Comparison of ENCODE assay signal across 8 mouse cellular contexts in the genomic region with DNA sequence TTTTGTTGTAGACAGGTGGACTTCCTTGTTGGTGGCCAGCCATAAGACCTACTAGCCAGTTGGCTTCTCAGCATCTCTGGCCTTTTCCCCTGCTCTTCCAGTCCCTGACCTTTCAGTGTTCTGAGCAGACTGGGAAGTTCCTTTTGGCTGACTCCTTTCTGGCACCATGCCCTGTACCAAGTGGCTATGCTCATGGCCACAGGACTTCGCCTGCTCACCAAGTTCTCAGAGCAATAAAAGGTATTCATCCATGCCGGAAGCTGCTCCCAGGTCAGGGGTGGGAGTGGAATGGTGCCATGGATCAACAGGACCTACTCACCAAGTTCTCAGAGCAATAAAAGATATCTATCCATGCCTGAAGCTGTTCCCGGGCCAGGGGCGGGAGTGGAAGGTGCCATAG. TPM values are rescaled to one million over a fixed set of nuclear protein-coding genes. Genes with fewer than 3 reads are reported as not detected.
DNase-seq lines count a peak whose midpoint lies in the region; ATAC-seq lines count a peak whose summit lies in the region.

No protein-coding gene starts in this region.

- peak overlapping the region; percentile 91 for H3K4me3 ChIP-seq in embryonic facial prominence, embryonic 10.5 days
- H3K4me3 ChIP-seq in heart, embryonic 14.5 days (ENCODE audit: control insufficient read depth in 1 of 2, insufficient read depth in 1 of 2, low read depth in 1 of 2, low read length in 2 of 2) = peak overlapping the region in 1 of 2 experiments; percentile 93; a peak in 2 of 4 replicates
- no peak overlapping the region for H3K4me3 ChIP-seq in midbrain, embryonic 11.5 days (ENCODE audit: low read depth, low read length)

- H3K9ac ChIP-seq in heart, embryonic 14.5 days (ENCODE audit: low read length) = peak overlapping the region; percentile 95
- no peak overlapping the region for H3K9ac ChIP-seq in midbrain, embryonic 11.5 days (ENCODE audit: low read length)

- intact Hi-C loops in left cerebral cortex, postnatal 4 days (cut with DNase I) = no loop called here
- intact Hi-C loops in left cerebral cortex, postnatal 25 days (cut with DNase I) = no loop called here

- no peak overlapping the region for H3K27ac ChIP-seq in embryonic facial prominence, embryonic 10.5 days (replicated peaks)
- peak overlapping the region; percentile 8 to 37; a peak in 2 of 4 replicates for H3K27ac ChIP-seq in heart, embryonic 14.5 days (replicated peaks in 1 of 2; ENCODE audit: control insufficient read depth in 1 of 2, insufficient read depth in 1 of 2, low read depth in 2 of 2, low read length in 2 of 2)
- no peak overlapping the region for H3K27ac ChIP-seq in midbrain, embryonic 11.5 days (ENCODE audit: low read depth, low read length)

- H3K36me3 ChIP-seq in embryonic facial prominence, embryonic 10.5 days (replicated peaks) = peaks cover 57% of the 10 kb centered on the region
- H3K36me3 ChIP-seq in heart, embryonic 14.5 days (ENCODE audit: control insufficient read depth, insufficient read depth, low read length) = peaks cover 54% of the 10 kb centered on the region
- peaks cover 7% of the 10 kb centered on the region for H3K36me3 ChIP-seq in midbrain, embryonic 11.5 days (ENCODE audit: control insufficient read depth, insufficient read depth, low read length)

- peak overlapping the region; percentile 98 for H3K4me2 ChIP-seq in heart, embryonic 14.5 days (ENCODE audit: low read length)
- peak overlapping the region; percentile 99; the same call in 1 of the 2 replicates for H3K4me2 ChIP-seq in midbrain, embryonic 11.5 days

- no peaks in the 10 kb centered on the region for H3K9me3 ChIP-seq in embryonic facial prominence, embryonic 10.5 days
- H3K9me3 ChIP-seq in heart, embryonic 14.5 days (ENCODE audit: control insufficient read depth, low read length) = no peaks in the 10 kb centered on the region
- H3K9me3 ChIP-seq in midbrain, embryonic 11.5 days (ENCODE audit: control insufficient read depth, low read length) = no peaks in the 10 kb centered on the region

- peaks cover 47% of the 10 kb centered on the region for H3K4me1 ChIP-seq in embryonic facial prominence, embryonic 10.5 days
- H3K4me1 ChIP-seq in heart, embryonic 14.5 days (ENCODE audit: control insufficient read depth in 2 of 2, insufficient read depth in 2 of 2, low read length in 2 of 2) = peaks cover 16 to 23% of the 10 kb centered on the region in 2 experiments
- H3K4me1 ChIP-seq in midbrain, embryonic 11.5 days (ENCODE audit: control insufficient read depth, insufficient read depth, low read length) = peaks cover 20% of the 10 kb centered on the region

- 89% methylated on average over 4 of the region's 4 CpGs for WGBS in embryonic facial prominence, embryonic 10.5 days
- 61% methylated on average over 4 of the region's 4 CpGs for WGBS in heart, embryonic 14.5 days
- 88% methylated on average over 4 of the region's 4 CpGs for WGBS in midbrain, embryonic 11.5 days

- no peak for ATAC-seq in heart, embryonic 14.5 days (ENCODE audit: insufficient number of reproducible peaks, insufficient read depth, low FRiP score, low read depth)
- ATAC-seq in midbrain, embryonic 11.5 days (ENCODE audit: low FRiP score) = no peak

- DNase-seq in left cerebral cortex, postnatal 4 days = peak; percentile 58
- no peak for DNase-seq in left cerebral cortex, postnatal 25 days (ENCODE audit: low spot score in 2 of 2)
- DNase-seq in embryonic facial prominence, embryonic 10.5 days (ENCODE audit: low spot score) = no peak
- peak; percentile 86 for DNase-seq in kidney, postnatal 10 days
- no peak for DNase-seq in midbrain, embryonic 11.5 days (ENCODE audit: low spot score, missing footprints)
- no peak for DNase-seq in thymus, postnatal 14 days
- no peak for DNase-seq in spleen, postnatal 4 days (ENCODE audit: low spot score in 2 of 2)

- no peaks in the 10 kb centered on the region for H3K27me3 ChIP-seq in embryonic facial prominence, embryonic 10.5 days (replicated peaks; ENCODE audit: low read depth, poor library complexity, severe bottlenecking)
- H3K27me3 ChIP-seq in heart, embryonic 14.5 days (ENCODE audit: control insufficient read depth, insufficient read depth, low read length) = no peaks in the 10 kb centered on the region
- no peaks in the 10 kb centered on the region for H3K27me3 ChIP-seq in midbrain, embryonic 11.5 days (ENCODE audit: control insufficient read depth, insufficient read depth, low read length)

RNA-seq across cellular contexts. Expression of gene Bricd5, which starts 1.2 kb away (rescaled TPM):
- total RNA-seq in left cerebral cortex, postnatal 4 days (2021) = under 1 TPM; 0.54 to 0.92 TPM
- 1 to 10 TPM; 1.4 to 1.6 TPM for total RNA-seq in left cerebral cortex, postnatal 25 days (2021)
- polyA plus RNA-seq in embryonic facial prominence, embryonic 10.5 days (2016; fragmentation: Nextera tagmentation; extraction: Ambion mirVana) = 0.36 and 0.67 TPM in 2 replicates
- polyA plus RNA-seq in heart, embryonic 14.5 days (2014; fragmentation: Nextera tagmentation; extraction: Ambion mirVana) = not detected in 2 replicates
- 0.32 TPM in 1 of 2 replicates, not detected in the other for polyA plus RNA-seq in midbrain, embryonic 11.5 days (2014; fragmentation: Nextera tagmentation; extraction: Ambion mirVana)

RNA-seq across cellular contexts. Expression of gene Pgp, which starts 2.3 kb away (rescaled TPM):
- total RNA-seq in left cerebral cortex, postnatal 4 days (2021) = 10 to 100 TPM; 45.3 to 45.9 TPM
- 10 to 100 TPM; 70.2 to 72.3 TPM for total RNA-seq in left cerebral cortex, postnatal 25 days (2021)
- polyA plus RNA-seq in embryonic facial prominence, embryonic 10.5 days (2016; fragmentation: Nextera tagmentation; extraction: Ambion mirVana) = 71.0 and 72.8 TPM in 2 replicates
- polyA plus RNA-seq in heart, embryonic 14.5 days (2014; fragmentation: Nextera tagmentation; extraction: Ambion mirVana) = 65.7 and 66.6 TPM in 2 replicates
- 60.6 and 67.6 TPM in 2 replicates for polyA plus RNA-seq in midbrain, embryonic 11.5 days (2014; fragmentation: Nextera tagmentation; extraction: Ambion mirVana)

RNA-seq across cellular contexts. Expression of gene E4f1, which starts 2.4 kb away (rescaled TPM):
- 10 to 100 TPM; 39.0 to 41.7 TPM for total RNA-seq in left cerebral cortex, postnatal 4 days (2021)
- 10 to 100 TPM; 30.4 to 33.2 TPM for total RNA-seq in left cerebral cortex, postnatal 25 days (2021)
- 35.5 and 36.6 TPM in 2 replicates for polyA plus RNA-seq in embryonic facial prominence, embryonic 10.5 days (2016; fragmentation: Nextera tagmentation; extraction: Ambion mirVana)
- 16.0 and 17.6 TPM in 2 replicates for polyA plus RNA-seq in heart, embryonic 14.5 days (2014; fragmentation: Nextera tagmentation; extraction: Ambion mirVana)
- 10.2 and 14.7 TPM in 2 replicates for polyA plus RNA-seq in midbrain, embryonic 11.5 days (2014; fragmentation: Nextera tagmentation; extraction: Ambion mirVana)

RNA-seq across cellular contexts. Expression of gene Mlst8, which starts 6.4 kb away (rescaled TPM):
- 10 to 100 TPM; 33.4 to 39.1 TPM for total RNA-seq in left cerebral cortex, postnatal 4 days (2021)
- 10 to 100 TPM; 30.0 to 32.2 TPM for total RNA-seq in left cerebral cortex, postnatal 25 days (2021)
- polyA plus RNA-seq in embryonic facial prominence, embryonic 10.5 days (2016; fragmentation: Nextera tagmentation; extraction: Ambion mirVana) = 37.5 and 39.0 TPM in 2 replicates
- polyA plus RNA-seq in heart, embryonic 14.5 days (2014; fragmentation: Nextera tagmentation; extraction: Ambion mirVana) = 15.2 and 17.5 TPM in 2 replicates
- polyA plus RNA-seq in midbrain, embryonic 11.5 days (2014; fragmentation: Nextera tagmentation; extraction: Ambion mirVana) = 28.9 and 30.3 TPM in 2 replicates

RNA-seq across cellular contexts. Expression of gene Caskin1, which starts 15.9 kb away (rescaled TPM):
- 100 to 1,000 TPM; 158 to 180 TPM for total RNA-seq in left cerebral cortex, postnatal 4 days (2021)
- 100 to 1,000 TPM; 115 to 121 TPM for total RNA-seq in left cerebral cortex, postnatal 25 days (2021)
- 3.1 and 3.9 TPM in 2 replicates for polyA plus RNA-seq in embryonic facial prominence, embryonic 10.5 days (2016; fragmentation: Nextera tagmentation; extraction: Ambion mirVana)
- 0.26 and 0.62 TPM in 2 replicates for polyA plus RNA-seq in heart, embryonic 14.5 days (2014; fragmentation: Nextera tagmentation; extraction: Ambion mirVana)
- polyA plus RNA-seq in midbrain, embryonic 11.5 days (2014; fragmentation: Nextera tagmentation; extraction: Ambion mirVana) = 5.5 and 6.2 TPM in 2 replicates

Comparison
In these comparisons a context has a peak if more than half of its experiments do, and no peak if none do; other contexts are left out.
1. DNase-seq: peak in left cerebral cortex, postnatal 4 days (single experiment) and kidney, postnatal 10 days (single experiment); none in left cerebral cortex, postnatal 25 days (0 of 2), embryonic facial prominence, embryonic 10.5 days (single experiment), midbrain, embryonic 11.5 days (single experiment), thymus, postnatal 14 days (single experiment) and spleen, postnatal 4 days (0 of 2).
2. H3K27ac ChIP-seq: peak in heart, embryonic 14.5 days (2 of 2); none in embryonic facial prominence, embryonic 10.5 days (single experiment) and midbrain, embryonic 11.5 days (single experiment).